Mouse (Mus musculus) intestine, embryonic 15.5 days (tissue): Measurements from ENCODE around the gene Adora2a. TPM values are rescaled to one million over a fixed set of nuclear protein-coding genes. Genes with fewer than 3 reads are reported as not detected.
"Not testable (repeated sequence)": the region's sequence is repeated elsewhere in the genome, so short reads cannot be mapped to it uniquely, and the experiment has no call there.

Experiments used
- ATAC-seq: fragments of 200-750 bp; cut with Nextera tagmentation; 2 replicates; pipeline ENCODE4 v1.8.0; 2017; ENCODE audit warnings: moderate TSS enrichment, moderate library complexity
- H3K27ac ChIP-seq: fragments of 300-500 bp; sonication (generic); 2 replicates; pipeline ENCODE4 v1.5.1; 2015; ENCODE audit warnings: mild to moderate bottlenecking, inconsistent platforms
- H3K27me3 ChIP-seq: fragments of 300-500 bp; sonication (generic); replicated peaks from 2 replicates; pipeline ENCODE4 v1.6.1; 2015; ENCODE audit warnings: inconsistent platforms
- H3K36me3 ChIP-seq: fragments of 300-500 bp; sonication (generic); 2 replicates; pipeline ENCODE4 v1.6.1; 2015; ENCODE audit warnings: inconsistent platforms
- H3K4me1 ChIP-seq: fragments of 300-500 bp; sonication (generic); replicated peaks from 2 replicates; pipeline ENCODE4 v1.6.1; 2015; ENCODE audit warnings: inconsistent platforms
- H3K4me2 ChIP-seq: fragments of 300-500 bp; sonication (generic); replicated peaks from 2 replicates; pipeline ENCODE4 v1.6.1; 2015; ENCODE audit warnings: mild to moderate bottlenecking, inconsistent platforms
- H3K4me3 ChIP-seq: fragments of 300-500 bp; sonication (generic); replicated peaks from 2 replicates; pipeline ENCODE4 v1.5.1; 2015; ENCODE audit warnings: inconsistent platforms
- H3K9ac ChIP-seq: fragments of 300-500 bp; sonication (generic); 2 replicates; pipeline ENCODE4 v1.6.1; 2015; ENCODE audit warnings: inconsistent platforms
- H3K9me3 ChIP-seq: fragments of 300-500 bp; sonication (generic); 2 replicates; pipeline ENCODE4 v1.6.1; 2016; ENCODE audit warnings: inconsistent platforms
- WGBS: fragments of 180-500 bp; shearing (Covaris S2); methylation state at CpG from one replicate; pipeline ENCODE4 v1.1.7; 2015; 5-methylcytosine and 5-hydroxymethylcytosine counted together
- polyA plus RNA-seq: library from polyadenylated mRNA; unstranded; fragments of >200 nt; fragmentation: Nextera tagmentation; extraction: Ambion mirVana; gene quantifications from 2 replicates; pipeline ENCODE4 v1.2.1, GENCODE M21; 2015

Adora2a gene
- polyA plus RNA-seq, result 2.5 and 3.2 TPM in 2 replicates

DNA sequence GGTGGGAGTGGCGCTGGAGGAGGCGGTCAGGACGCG, at the start of gene Adora2a:
TSS of gene Adora2a (plus strand) at position 6 of the 36 bp plus-strand sequence.
- Histone ChIP-seq H3K27ac (no peak within 1 kb of the TSS; the same call in 1 of the 2 replicates), H3K4me1 (peaks cover 12% of the 10 kb centered on the region), H3K4me2 (peak within 1 kb of the TSS; percentile 85), H3K4me3 (peak within 1 kb of the TSS; percentile 51), H3K9ac (peak within 1 kb of the TSS; percentile 51), H3K9me3 (no peaks in the 10 kb centered on the region), H3K27me3 (peaks cover 21% of the 10 kb centered on the region), H3K36me3 (no peaks in the 10 kb centered on the region; the same call in 1 of the 2 replicates)
- 0% methylated on average over 4 of the region's 4 CpGs for WGBS
- ATAC-seq, result no peak

DNA sequence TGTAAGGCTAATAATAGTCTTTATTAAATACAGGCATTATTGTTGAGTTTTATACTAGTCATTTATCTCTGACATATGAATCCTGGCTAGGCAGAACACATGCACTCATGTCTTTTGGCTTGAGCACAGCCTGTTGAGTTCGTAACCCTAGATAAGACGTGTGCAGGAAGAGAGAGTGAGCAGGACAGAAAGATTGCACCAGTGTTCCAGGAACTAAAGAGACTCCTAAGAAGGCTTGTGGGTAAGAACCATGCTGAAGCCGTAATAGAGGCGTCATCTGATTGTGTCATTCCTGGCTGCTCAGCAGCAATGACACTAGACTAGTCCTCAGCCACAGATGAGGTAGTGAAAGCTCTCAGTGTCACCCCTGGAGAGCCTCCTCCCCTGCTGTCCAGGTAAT, 43.7 kb upstream of the Adora2a start:
- Histone ChIP-seq H3K9ac (no peak overlapping the region), H3K27ac (no peak overlapping the region), H3K4me1 (no peaks in the 10 kb centered on the region), H3K27me3 (no peaks in the 10 kb centered on the region), H3K36me3 (peaks cover 15% of the 10 kb centered on the region), H3K9me3 (no peaks in the 10 kb centered on the region), H3K4me3 (no peak overlapping the region), H3K4me2 (no peak overlapping the region)
- ATAC-seq, result no peak
- WGBS, result 89% methylated on average over 4 of the region's 4 CpGs

DNA sequence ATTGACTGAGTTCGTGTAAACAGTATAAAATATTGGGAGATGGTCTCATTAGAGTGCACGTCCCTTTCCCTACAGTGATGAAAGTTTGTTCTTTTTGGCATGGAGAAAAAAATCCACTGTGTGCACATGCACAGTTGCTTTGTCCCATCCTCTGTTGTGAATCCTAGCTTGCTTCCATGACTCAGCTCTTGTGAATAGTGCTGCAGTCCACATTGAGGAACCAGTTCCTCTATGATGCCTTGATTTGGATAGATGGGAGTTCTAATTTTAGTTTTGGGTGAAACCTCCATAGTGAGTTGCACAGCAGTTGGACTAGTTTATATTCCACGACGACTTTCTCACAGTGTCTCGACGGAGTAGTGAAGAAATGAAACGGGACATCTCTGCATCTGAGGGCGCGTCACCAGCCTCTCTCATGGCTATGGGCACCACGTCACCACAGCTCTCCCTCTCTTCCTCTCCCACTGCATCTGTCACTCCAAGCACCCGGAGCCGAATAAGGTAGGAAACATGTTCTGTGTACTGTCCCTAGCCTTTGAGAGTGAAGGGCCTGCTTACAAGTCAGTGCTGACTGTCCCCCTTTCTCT, 40.2 kb upstream of the Adora2a start:
- Histone ChIP-seq H3K27me3 (no peaks in the 10 kb centered on the region), H3K27ac (no peak overlapping the region), H3K36me3 (peaks cover 11% of the 10 kb centered on the region), H3K4me2 (no peak overlapping the region), H3K9ac (no peak overlapping the region), H3K4me1 (no peaks in the 10 kb centered on the region), H3K9me3 (no peaks in the 10 kb centered on the region), H3K4me3 (no peak overlapping the region)
- 88% methylated on average over 12 of the region's 12 CpGs for WGBS
- no peak for ATAC-seq

DNA sequence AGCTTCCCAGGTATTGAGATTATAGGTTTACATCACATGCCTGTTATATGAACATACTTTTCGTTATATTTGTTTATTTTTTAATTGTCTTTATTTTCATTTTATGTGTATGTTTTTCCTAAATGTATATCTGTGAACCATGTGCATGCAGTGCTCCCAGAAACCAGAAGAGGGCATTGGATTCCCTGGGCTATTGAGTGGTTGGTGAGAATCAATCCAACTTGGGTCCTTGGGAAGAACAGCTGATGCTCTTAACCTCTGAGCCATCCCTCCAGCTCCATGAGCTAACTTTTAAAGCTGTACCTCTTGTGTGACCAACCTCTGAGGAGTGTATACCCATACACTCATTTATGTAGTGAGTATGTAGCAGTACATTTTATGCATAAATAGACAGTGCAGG, 39.2 kb upstream of the Adora2a start:
- Histone ChIP-seq H3K27me3 (no peaks in the 10 kb centered on the region), H3K4me3 (no peak overlapping the region), H3K9ac (no peak overlapping the region), H3K4me2 (no peak overlapping the region), H3K36me3 (peaks cover 11% of the 10 kb centered on the region), H3K4me1 (no peaks in the 10 kb centered on the region), H3K27ac (no peak overlapping the region), H3K9me3 (no peaks in the 10 kb centered on the region)
- no peak for ATAC-seq
- 85% methylated on average over 1 of the region's 1 CpGs for WGBS

DNA sequence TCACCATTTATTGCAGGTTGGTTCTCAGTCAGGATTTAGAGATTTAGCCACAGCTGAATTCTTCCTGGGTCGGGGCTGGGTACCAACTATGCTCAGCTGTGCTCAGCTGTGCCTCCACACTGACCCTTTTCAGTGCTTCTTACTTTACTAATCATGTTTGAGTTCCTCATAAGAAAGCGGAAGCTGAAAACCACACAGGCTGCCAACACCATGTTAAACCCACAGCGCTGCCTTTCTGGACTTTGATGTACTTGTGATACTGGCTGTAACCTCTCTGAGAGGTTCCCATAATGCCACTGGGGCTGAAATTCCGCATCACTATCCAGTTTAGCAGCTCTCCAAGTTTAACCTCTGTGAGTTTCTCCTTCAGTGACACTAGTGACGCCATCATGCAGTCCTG, 34.0 kb upstream of the Adora2a start:
- Histone ChIP-seq H3K9me3 (no peaks in the 10 kb centered on the region), H3K4me2 (no peak overlapping the region), H3K27me3 (no peaks in the 10 kb centered on the region), H3K9ac (no peak overlapping the region), H3K4me1 (0 out of 2 replicates have a peak, but pooled peaks cover 1% of the 10 kb centered on the region), H3K27ac (no peak overlapping the region), H3K4me3 (no peak overlapping the region), H3K36me3 (peaks cover 6% of the 10 kb centered on the region; the same call in 1 of the 2 replicates)
- whole genome bisulfite sequencing, result 90% methylated on average over 5 of the region's 5 CpGs
- no peak for ATAC-seq

GRCm38 (mm10) chr10:75283821-75284220, 32.9 kb upstream of the Adora2a start:
- Histone ChIP-seq H3K4me1 (0 out of 2 replicates have a peak, but pooled peaks cover 3% of the 10 kb centered on the region), H3K27me3 (no peaks in the 10 kb centered on the region), H3K36me3 (peaks cover 6% of the 10 kb centered on the region; the same call in 1 of the 2 replicates), H3K9me3 (no peaks in the 10 kb centered on the region), H3K4me2 (no peak overlapping the region), H3K4me3 (no peak overlapping the region), H3K27ac (no peak overlapping the region), H3K9ac (no peak overlapping the region)
- 94% methylated on average over 3 of the region's 3 CpGs for WGBS
- ATAC-seq, result no peak

- 0 out of 2 replicates have a peak, but pooled peaks cover 2% of the 10 kb centered on the region for H3K36me3 ChIP-seq
- 0 out of 2 replicates have a peak, but pooled peaks cover 3% of the 10 kb centered on the region for H3K4me1 ChIP-seq
- H3K27ac ChIP-seq, result no peak overlapping the region; the same call in 1 of the 2 replicates
- no peak overlapping the region for H3K4me3 ChIP-seq
- no peaks in the 10 kb centered on the region for H3K27me3 ChIP-seq
- H3K9me3 ChIP-seq, result no peaks in the 10 kb centered on the region
- WGBS, result 71% methylated on average over 7 of the region's 7 CpGs
- no peak overlapping the region for H3K9ac ChIP-seq
- peak; percentile 88 for ATAC-seq
- H3K4me2 ChIP-seq, result no peak overlapping the region
Observed at GRCm38 (mm10) chr10:75288579-75288978, 28.1 kb upstream of the Adora2a start.

DNA sequence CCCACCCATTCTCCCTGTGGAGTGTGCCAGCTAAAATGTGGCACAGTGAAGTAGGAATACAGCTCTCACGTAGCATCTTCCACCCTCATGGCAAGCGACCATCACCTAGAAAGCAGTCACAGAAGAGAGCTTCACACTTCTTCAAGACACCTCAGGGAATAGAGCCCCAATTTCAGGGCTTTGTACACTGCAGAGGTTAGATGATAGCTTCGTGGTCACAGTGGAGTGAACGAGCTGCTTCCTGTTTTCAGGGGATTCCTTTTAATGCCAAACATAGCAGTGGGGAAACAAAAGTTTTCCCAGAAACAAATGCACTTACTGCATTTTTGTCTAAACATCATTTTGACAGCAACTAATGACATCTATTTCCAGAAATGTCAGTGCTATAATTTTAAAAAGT, 27.3 kb upstream of the Adora2a start:
- no peak overlapping the region for H3K27ac ChIP-seq
- H3K9ac ChIP-seq, result no peak overlapping the region
- no peak overlapping the region for H3K4me2 ChIP-seq

DNA sequence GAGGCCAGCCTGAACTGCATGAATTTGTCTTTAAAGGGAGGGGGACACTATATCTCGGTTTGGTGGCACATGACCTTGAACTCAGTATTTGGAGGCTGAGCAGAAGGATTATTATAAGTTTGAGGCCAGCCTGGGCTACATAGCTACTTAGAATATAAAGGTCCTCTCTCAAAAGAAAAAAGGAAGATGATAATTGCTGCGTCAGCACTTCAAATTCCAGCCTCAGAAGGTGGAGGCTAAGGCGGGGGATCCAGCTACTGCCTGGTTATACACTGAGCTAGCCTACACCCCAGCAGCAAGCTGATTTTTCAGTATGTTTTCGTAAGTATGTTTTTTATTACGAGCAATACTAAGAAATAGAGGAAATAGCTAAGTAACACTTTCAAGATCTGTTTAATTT, 26.0 kb upstream of the Adora2a start:
- Histone ChIP-seq H3K4me3 (no peak overlapping the region), H3K9me3 (no peaks in the 10 kb centered on the region), H3K36me3 (no peaks in the 10 kb centered on the region), H3K27me3 (no peaks in the 10 kb centered on the region), H3K9ac (no peak overlapping the region), H3K4me1 (0 out of 2 replicates have a peak, but pooled peaks cover 3% of the 10 kb centered on the region), H3K27ac (no peak overlapping the region), H3K4me2 (no peak overlapping the region)
- ATAC-seq, result no peak
- WGBS, result 87% methylated on average over 5 of the region's 5 CpGs

More for the DNA sequence above, 27.3 kb upstream of the Adora2a start:
- Histone ChIP-seq H3K4me3 (no peak overlapping the region), H3K4me1 (0 out of 2 replicates have a peak, but pooled peaks cover 3% of the 10 kb centered on the region), H3K27me3 (no peaks in the 10 kb centered on the region), H3K36me3 (no peaks in the 10 kb centered on the region), H3K9me3 (no peaks in the 10 kb centered on the region)
- 69% methylated on average over 4 of the region's 4 CpGs for whole genome bisulfite sequencing
- no peak for ATAC-seq

GRCm38 (mm10) chr10:75291338-75291737, 25.3 kb upstream of the Adora2a start:
- H3K36me3 ChIP-seq, result no peaks in the 10 kb centered on the region
- H3K4me3 ChIP-seq, result no peak overlapping the region

DNA sequence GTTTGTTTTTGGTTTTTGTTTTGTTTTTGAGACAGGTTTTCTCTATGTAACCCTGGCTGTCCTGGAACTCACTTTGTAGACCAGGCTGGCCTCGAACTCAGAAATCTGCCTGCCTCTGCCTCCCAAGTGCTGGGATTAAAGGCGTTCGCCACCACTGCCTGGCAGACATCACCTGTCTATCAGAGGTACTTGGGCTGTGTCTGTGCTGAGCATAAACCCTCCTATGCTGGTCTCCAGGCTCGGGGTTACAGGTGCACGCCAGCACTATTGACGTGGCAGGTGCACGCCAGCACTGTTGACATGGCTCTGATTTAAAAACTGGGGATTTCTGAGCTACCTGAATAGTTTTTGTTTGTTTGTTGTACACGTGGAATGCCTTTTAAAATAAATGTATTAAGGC, 24.5 kb upstream of the Adora2a start:
- H3K4me2 ChIP-seq, H3K27me3 ChIP-seq, H3K4me1 ChIP-seq, ATAC-seq, H3K4me3 ChIP-seq, H3K9ac ChIP-seq, H3K36me3 ChIP-seq, H3K27ac ChIP-seq, H3K9me3 ChIP-seq: not testable (repeated sequence)
- WGBS, result 91% methylated on average over 8 of the region's 8 CpGs

More at GRCm38 (mm10) chr10:75291338-75291737, 25.3 kb upstream of the Adora2a start:
- 76% methylated on average over 1 of the region's 1 CpGs for WGBS
- Histone ChIP-seq H3K4me1 (0 out of 2 replicates have a peak, but pooled peaks cover 3% of the 10 kb centered on the region), H3K9ac (no peak overlapping the region), H3K4me2 (no peak overlapping the region), H3K9me3 (no peaks in the 10 kb centered on the region), H3K27ac (no peak overlapping the region), H3K27me3 (no peaks in the 10 kb centered on the region)
- no peak for ATAC-seq

GRCm38 (mm10) chr10:75293288-75293687, 23.4 kb upstream of the Adora2a start:
- H3K27ac ChIP-seq, result no peak overlapping the region
- no peaks in the 10 kb centered on the region for H3K27me3 ChIP-seq
- 65% methylated on average over 3 of the region's 3 CpGs for WGBS
- no peak overlapping the region for H3K4me3 ChIP-seq
- no peak overlapping the region for H3K9ac ChIP-seq
- no peaks in the 10 kb centered on the region for H3K9me3 ChIP-seq
- no peaks in the 10 kb centered on the region for H3K4me1 ChIP-seq
- H3K36me3 ChIP-seq, result no peaks in the 10 kb centered on the region
- H3K4me2 ChIP-seq, result no peak overlapping the region
- ATAC-seq, result no peak

GRCm38 (mm10) chr10:75294362-75294761, 22.3 kb upstream of the Adora2a start:
- Histone ChIP-seq H3K4me1 (0 out of 2 replicates have a peak, but pooled peaks cover 5% of the 10 kb centered on the region), H3K36me3 (0 out of 2 replicates have a peak, but pooled peaks cover 3% of the 10 kb centered on the region), H3K9ac (no peak overlapping the region), H3K27me3 (no peaks in the 10 kb centered on the region), H3K4me2 (no peak overlapping the region), H3K4me3 (no peak overlapping the region), H3K9me3 (no peaks in the 10 kb centered on the region), H3K27ac (0 out of 2 replicates have a peak overlapping the region, but pooled peaks have one; percentile 2)
- WGBS, result 67% methylated on average over 4 of the region's 4 CpGs
- no peak for ATAC-seq
